Mouse (Mus musculus): Measurements from ENCODE around the gene Cyb5r3.

Cyb5r3 gene

GRCm38 (mm10) chr15:83170956-83171659, 1.3 kb downstream of the Cyb5r3 start:
- in situ Hi-C loops (cut with MboI; ENCODE audit: unreplicated experiment in 2 of 2) = loop anchor here (5.0 kb wide), 2 partner anchors 49 to 51 kb away; partner anchors contain the start of gene Rrp7a (in 1 of the 2)

- in situ Hi-C loops (cut with MboI; ENCODE audit: unreplicated experiment in 2 of 2) = loop anchor here (5.0 kb wide), 2 partner anchors 48 to 52 kb away; partner anchors contain the start of gene Rrp7a (in 1 of the 2)
Measured at GRCm38 (mm10) chr15:83169772-83170722, 2.3 kb downstream of the Cyb5r3 start.

GRCm38 (mm10) chr15:83168875-83169771, 3.3 kb downstream of the Cyb5r3 start:
- in situ Hi-C loops (cut with MboI; ENCODE audit: unreplicated experiment in 2 of 2) = no loop called here

- in situ Hi-C loops (cut with MboI; ENCODE audit: unreplicated experiment in 2 of 2) = no loop called here
Measured at GRCm38 (mm10) chr15:83168311-83168710, 4.1 kb downstream of the Cyb5r3 start.

DNA sequence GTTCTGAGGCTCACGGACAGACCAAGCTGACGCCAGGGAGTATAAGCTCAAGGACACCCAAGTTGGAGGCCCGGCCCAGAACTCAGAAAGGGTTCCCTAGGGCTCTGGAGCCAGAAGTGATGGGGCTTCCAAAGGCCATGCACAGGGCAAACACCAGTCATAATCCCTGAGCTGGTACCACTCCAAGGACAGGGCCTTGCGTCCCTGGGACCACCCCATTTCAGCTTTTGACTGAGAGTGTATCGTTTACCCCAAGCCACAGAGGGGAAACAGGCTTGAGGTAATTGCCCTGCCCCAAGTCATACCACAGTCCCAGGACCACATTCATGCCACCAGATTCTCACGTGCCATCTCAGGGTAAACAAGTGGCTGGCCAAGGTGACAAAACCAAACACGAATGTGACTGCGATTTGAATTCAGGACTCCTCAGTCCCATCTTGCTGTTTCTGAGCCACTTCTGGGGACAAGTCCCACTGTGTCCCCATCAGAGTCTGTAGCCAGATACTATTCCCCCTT, 4.8 kb downstream of the Cyb5r3 start:
- in situ Hi-C loops (cut with MboI; ENCODE audit: unreplicated experiment in 2 of 2) = no loop called here

GRCm38 (mm10) chr15:83167126-83167525, 5.3 kb downstream of the Cyb5r3 start:
- in situ Hi-C loops (cut with MboI; ENCODE audit: unreplicated experiment in 2 of 2) = no loop called here

GRCm38 (mm10) chr15:83166642-83167041, 5.8 kb downstream of the Cyb5r3 start:
- in situ Hi-C loops (cut with MboI; ENCODE audit: unreplicated experiment in 2 of 2) = no loop called here

- in situ Hi-C loops (cut with MboI; ENCODE audit: unreplicated experiment in 2 of 2) = no loop called here
Measured at GRCm38 (mm10) chr15:83165526-83166315, 6.7 kb downstream of the Cyb5r3 start.

GRCm38 (mm10) chr15:83164971-83165471, 7.4 kb downstream of the Cyb5r3 start:
- in situ Hi-C loops (cut with MboI; ENCODE audit: unreplicated experiment in 2 of 2) = no loop called here

DNA sequence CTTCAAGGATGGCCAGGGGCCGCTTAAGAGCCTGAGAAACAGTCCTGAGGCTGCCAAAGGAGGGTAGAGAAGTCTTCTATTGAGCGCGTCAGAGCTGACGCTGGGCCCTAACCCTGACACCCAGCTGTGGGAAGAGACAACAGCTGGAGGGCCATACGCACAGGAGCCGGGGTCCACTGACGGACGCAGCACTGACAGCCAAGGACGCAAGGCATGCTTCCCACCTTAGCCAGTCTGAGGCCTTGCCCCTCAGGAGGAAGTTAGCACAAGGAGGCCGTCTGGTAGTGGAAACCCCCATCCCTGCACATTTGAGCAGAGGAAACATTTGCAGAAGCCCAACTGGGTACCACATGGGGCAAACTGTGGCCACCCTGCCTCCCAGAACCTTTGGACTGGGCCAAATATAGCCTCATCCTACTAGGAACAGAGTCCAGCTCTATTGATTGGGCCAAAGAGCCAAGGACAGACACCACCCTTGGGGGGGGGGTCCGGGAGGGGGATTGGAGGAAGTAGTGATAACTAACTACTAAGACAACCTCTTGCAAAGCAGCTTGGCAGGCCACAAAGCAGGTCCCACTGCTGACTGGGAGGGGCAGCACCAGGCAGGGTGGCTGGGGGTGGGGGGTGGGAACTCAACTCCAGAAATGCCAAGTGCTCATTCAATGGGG, 9.4 kb downstream of the Cyb5r3 start:
- in situ Hi-C loops (cut with MboI; ENCODE audit: unreplicated experiment in 2 of 2) = no loop called here

DNA sequence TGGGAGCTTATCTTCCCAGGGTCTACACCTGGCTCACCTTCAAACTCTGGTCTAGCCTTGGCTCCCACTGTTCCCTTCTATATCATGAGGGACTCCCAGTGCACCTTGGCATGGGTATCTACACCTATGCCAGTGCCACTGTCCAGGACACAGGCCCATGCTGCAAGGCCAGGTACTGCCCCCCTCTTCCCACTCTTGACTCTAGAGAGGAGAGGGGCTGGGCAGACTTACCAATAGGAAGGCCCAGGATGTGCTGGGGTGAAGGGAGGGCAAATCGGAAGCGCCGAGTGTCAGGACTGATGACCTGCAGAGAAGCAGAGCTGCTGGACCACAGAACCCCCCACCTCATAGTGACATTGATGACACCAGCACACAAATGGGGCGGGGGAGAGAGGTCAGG, 10.4 kb downstream of the Cyb5r3 start:
- in situ Hi-C loops (cut with MboI; ENCODE audit: unreplicated experiment in 2 of 2) = no loop called here

DNA sequence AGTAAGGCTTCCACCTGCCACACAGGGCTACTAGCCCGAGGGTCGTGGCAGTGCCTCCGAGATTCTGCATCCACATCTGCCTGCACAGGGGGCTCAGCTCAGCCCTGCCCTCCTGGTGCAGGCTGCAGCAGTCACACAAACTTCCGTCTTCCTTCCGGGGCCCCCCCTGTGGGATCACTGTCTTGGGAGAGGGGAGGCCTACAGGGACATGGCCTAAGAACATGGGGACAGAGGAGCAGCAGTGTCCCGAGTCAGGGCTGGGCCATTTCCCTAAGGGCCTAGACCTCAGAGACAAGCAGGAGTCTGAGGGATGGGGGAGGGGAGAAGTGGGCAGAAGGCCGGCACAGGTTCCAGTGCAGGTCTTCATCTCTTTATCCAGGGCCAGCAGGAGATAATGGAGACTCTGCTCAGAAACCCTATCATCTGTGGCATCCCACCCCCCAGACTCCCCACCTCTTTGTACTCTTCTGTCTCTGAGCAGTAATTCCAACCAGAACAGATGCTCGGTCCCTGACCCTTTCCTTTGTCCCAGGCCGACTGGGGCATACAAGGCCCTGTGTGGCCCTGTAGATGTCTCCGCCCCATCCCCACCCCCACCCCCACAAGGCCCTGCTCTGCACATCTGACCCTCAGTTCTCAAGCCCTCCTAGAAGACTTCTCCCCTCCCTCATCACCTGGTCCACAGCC, 11.2 kb downstream of the Cyb5r3 start:
- in situ Hi-C loops (cut with MboI; ENCODE audit: unreplicated experiment in 2 of 2) = no loop called here

- in situ Hi-C loops (cut with MboI; ENCODE audit: unreplicated experiment in 2 of 2) = no loop called here
Measured at GRCm38 (mm10) chr15:83160561-83160960, 11.8 kb downstream of the Cyb5r3 start.

DNA sequence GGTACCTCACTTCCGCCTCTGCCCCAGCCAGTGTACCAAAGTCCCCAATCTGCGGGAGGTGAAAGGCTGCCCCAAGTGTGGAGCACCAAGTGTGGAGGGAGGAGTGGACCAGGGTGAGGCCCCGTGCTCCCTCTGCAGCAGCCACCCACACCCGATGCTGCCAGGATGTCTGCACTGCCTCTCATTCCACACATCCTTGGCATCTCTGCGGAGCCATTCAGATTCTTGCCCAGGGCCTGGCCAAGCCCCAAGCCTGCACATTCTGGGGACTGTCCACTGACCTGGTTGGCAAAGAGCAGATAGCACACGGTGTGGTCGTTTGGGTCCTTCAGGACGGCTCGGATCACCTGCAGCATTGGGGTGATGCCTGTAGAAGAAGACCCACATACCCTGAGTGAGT, 12.6 kb downstream of the Cyb5r3 start:
- in situ Hi-C loops (cut with MboI; ENCODE audit: unreplicated experiment in 2 of 2) = no loop called here

DNA sequence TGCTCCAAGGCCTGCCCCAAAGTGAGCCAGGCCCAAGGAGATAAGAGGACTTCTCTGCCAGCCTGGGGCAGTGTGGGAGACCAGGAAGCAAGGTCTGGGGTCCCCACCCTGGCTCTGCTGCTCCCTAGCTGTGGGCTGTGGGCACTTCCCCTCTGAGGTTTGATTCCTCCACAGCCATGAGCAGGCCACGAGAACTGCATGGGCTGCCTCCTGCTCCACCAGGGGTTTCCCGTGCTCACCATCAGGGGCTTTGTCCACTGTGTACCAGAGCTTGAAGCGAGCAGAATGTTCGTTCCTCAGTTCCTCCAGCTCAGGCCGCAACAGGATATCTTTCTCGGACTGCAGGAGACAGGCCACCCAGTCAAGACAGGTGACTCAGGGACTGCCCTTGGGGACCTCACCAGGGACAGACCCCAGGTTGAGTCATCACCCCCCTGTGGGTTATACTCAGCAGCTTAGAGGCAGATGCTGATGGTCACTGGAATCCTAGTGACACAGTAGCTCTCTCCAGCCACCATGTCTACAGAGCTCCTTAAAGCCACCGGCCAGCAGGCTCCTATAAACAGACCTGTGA, 13.7 kb downstream of the Cyb5r3 start:
- in situ Hi-C loops (cut with MboI; ENCODE audit: unreplicated experiment in 2 of 2) = no loop called here

GRCm38 (mm10) chr15:83157667-83158064, 14.7 kb downstream of the Cyb5r3 start:
- in situ Hi-C loops (cut with MboI; ENCODE audit: unreplicated experiment in 2 of 2) = no loop called here

GRCm38 (mm10) chr15:83156929-83157666, 15.3 kb downstream of the Cyb5r3 start:
- in situ Hi-C loops (cut with MboI; ENCODE audit: unreplicated experiment in 2 of 2) = no loop called here

Measured in v-Abl transformed pro-B cells (cell line).